Mouse (Mus musculus) G1E-ER4 (cell line): ENCODE results near the gene Dnaja4. TPM values are rescaled to one million over a fixed set of nuclear protein-coding genes. Genes with fewer than 3 reads are reported as not detected.

ENCODE experiments used
- GATA1 ChIP-seq: IDR thresholded peaks from one replicate; pipeline ENCODE4 v1.8.0; 2012; ENCODE audit warnings: low read length, inconsistent platforms
- polyA plus RNA-seq: library from polyadenylated mRNA; stranded (reverse); fragments of >175 nt; gene quantifications from 2 replicates; pipeline ENCODE4 v1.2.3, GENCODE M21; 2012

Gene Dnaja4
- not detected in 2 replicates for polyA plus RNA-seq

DNA sequence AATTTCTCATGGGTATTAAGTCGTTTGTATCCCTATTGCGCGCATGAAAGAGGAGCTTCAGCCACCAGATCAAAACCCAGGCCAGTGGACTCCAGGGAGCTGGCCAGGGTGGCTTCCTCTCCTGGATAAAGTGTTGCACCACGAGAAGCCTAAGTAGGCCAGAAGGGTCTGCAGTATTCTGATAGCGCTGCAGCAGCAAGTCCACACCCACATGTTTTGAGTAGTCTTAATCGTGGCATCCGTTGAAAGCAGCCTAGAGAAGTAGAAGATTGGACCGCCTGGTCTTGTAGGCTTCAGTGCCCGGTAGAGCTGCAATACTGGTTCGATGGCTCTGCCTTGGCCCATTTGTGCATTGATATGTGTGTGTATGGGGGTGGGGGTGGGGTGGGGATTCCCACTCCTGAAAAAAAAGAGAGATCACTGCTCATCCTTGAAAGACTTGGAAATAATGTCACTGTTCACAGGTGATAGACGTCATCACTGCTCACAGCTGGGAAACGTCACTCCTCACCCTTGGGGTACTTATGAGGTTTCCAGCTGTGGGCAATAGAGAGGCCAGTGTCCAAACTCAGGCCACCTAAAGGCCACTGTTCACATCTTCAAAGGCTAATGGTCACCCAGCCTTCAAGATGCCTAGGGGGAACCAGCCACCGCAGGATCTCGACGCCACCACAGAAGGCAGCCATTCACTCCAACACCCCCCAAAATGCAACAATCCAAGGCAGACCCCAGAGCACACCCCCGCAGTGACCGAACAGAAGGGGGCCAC lies at the start of gene Dnaja4:
TSS of gene Dnaja4 (plus strand) at position 556 of the 769 bp plus-strand sequence.
- TF ChIP-seq GATA1 = no peak

DNA sequence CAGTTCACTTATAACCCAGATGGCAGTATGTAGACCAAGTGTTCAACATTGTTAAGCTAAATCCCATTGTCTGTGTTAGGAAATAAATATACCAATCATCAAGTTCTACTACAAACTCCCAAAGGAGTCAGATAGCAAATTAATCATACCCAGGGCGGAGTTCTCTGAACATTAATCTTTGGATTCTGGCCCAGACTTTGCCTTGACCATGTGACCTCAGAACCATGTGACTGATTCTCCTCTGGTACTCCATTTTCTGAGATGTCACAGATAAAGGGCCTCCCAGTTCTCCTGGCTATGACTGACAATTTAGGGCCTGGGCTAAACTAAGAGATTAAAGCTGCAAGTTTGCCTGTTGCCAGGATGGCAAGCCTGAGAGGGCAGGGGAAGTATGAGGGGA lies 49.3 kb upstream of the Dnaja4 start:
- TF ChIP-seq GATA1 = no peak

DNA sequence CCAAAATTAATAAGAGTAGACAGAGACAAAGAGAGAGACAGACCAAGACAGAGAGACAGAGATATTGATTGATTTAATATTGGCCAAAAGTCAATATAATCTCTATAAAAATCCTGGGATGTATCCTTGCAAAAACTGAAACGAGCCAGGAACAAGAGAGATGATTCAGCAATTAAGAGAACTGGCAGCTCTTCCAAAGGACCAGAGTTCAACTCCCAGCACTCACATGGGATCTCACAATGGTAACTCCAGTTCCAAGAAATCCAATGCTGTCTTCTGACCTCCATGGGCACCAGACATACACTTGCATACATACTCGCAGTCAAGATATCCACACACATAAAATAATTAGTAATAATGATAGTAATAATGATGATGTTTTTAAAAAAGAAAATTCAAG lies 45.9 kb upstream of the Dnaja4 start:
- no peak for TF ChIP-seq GATA1

DNA sequence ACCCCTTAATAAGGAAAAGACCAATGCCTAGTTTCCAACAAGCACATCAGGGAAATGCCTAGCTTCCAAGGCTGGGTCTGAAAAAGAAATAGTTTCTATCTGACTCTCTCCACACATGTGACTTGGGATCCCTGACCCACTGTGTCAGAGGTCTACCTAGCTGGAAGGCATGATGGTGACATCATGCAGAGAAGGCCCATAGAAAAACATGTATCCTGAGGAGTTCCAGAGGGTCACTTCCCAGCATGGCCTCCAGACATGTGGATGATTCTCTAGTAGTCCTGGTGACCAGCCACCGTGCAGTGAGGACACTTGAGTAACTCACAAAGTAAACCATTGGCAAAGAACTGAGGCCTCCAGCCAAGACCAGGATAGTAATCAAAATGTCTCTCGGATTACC lies 42.8 kb upstream of the Dnaja4 start:
- no peak for TF ChIP-seq GATA1

DNA sequence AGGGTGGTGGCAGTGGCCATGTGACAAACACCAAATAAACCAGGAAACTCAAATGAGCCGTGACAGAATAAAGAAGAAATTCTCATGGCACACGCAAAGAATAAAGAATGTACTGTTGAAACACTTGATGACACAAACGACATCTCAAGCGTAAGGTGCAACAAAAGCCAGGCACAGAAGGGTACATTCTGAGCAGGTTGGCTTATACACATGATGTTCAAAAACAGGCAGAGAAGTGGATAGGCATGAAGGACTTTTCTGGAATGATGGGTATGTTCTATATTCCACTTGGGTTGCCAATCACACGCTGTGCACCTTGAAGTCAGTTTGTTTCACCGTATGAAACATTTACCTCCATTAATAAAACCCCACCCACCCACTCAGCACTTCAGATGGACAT lies 42.3 kb upstream of the Dnaja4 start:
- no peak for TF ChIP-seq GATA1

DNA sequence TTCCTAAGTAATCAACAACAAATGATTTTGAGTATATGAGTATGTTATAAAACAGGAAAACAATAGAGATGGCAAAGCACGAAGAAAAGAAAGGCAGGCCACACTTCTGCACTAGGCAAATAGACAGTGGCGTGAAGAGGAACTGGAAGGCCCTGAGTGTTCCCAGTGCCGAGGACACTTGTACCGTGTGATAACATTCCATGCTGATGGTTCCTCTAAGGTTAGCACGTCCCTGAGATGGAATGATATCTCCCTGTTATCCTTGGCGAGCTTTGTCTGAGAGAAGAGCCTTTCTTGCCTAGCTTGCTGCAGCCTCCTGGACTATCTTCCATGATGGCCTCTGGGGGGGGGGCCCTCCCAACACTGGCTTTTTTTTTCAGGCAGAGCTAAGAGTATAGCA lies 39.9 kb upstream of the Dnaja4 start:
- TF ChIP-seq GATA1 = no peak

DNA sequence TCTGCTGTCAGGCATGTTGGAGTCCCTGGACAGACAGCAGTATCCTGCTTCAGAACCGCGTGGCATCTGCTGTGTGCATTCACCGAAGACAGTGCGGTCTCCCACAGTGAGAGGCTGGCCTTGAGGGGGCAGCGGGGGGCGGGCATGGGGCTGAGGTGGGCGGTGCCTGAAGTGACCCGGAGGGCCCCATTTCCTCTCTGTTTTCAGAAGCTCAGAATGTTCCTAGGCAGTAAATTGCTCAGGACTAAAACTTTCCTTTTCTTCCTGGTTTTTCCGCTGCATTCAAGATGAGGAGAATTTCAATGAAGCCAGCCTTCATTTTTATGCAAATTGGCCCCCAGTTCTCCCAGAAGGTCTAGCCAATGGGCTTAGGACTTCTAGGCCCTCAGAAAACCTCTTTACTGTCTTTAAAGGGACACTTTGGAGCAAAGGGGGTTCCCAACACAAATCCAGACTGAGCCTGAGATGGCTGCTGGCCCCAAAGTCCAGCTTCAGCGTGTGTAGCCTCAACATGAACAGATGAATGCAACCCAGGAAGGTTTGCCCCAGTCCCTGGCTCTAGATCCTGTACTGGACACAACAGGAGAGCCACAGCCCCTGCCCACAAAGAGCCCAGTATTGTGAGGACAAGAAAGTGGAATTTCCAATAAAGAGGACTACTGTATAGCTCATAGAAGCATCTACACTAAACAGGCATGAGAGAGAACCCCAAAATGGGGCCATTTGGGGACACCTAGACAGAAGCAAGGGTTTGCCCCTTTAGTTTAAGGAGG lies 36.9 kb upstream of the Dnaja4 start, which contains the start of gene Acsbg1:
TSS of gene Acsbg1 (minus strand) at position 266 of the 773 bp plus-strand sequence.
- TF ChIP-seq GATA1 = no peak

DNA sequence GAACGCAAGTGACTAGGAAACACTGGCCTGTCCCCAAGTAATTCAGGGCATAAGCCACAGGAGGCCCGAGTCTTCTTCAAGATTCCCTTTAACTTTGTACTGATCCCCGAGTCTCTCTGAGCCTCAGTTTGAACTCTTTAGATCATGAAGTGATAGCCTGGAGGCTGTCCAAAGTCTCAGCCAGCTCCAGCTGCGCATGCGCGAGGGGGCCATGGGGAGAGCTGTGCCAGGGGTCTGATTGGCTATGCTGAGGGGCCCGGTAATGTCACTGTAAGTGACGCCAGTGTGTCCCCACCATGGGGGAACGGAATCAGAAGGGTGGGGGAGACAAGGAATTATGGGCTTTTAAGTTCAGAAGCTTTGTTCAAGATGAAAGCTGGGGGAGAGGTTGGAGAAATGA lies 34.3 kb upstream of the Dnaja4 start:
- TF ChIP-seq GATA1 = no peak

DNA sequence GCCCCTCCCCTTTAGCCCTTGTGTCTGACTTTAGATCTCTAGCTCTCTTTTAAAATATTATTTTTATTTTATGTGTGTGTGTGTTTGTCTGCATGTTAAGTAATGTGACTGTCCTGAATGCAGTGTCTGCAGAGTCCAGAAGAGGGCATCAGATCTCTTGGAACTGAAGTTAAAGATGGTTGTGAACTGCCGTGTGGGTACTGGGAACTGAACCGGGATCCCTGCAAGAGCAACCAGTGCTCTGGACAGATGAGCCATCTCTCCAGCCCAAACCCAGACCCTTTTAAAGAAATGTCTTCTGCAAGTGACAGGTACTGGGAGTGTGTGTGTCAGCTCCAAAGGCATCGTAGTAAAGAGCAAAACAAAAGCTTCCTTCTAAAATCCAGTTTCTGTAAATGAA lies 32.6 kb upstream of the Dnaja4 start:
- no peak for TF ChIP-seq GATA1

DNA sequence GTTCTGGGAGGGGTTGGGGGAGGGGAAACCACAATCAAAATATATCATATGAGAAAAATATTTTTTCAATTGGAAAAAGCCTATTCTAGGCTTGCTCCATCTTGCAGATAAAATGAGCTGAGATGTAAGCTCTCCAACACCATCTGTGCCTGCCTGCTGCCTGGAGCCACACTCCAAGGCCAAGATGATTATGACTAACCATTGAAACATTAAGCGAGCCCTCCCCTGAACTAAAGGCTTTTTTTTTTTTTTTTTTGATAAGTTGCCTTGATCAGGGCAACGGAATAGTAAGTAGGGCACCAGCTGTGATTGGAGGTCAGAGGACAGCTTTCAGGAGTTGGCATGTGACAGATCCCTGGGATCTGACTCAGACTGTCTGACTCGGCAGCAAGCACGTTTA lies 30.2 kb upstream of the Dnaja4 start:
- no peak for TF ChIP-seq GATA1

DNA sequence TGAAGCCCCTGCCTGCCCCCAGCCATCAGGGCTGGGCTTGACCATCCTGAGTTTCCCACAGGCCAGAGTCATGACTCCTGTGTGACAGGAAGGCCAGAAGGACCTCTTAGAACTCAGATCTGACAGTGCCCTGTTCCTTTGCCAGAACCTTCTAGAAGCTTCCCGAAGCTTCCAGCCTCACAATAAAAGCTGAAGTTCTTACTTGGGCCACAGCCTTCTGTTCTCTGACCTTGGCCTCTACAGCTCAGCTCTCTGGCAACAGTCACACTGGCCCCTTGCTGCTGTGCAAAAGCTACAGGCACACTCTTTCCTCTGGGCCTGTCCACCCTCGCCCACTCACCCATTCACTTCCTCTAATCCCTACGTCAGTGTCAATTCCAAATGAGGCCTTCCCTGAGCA lies 26.7 kb upstream of the Dnaja4 start:
- TF ChIP-seq GATA1 = no peak

DNA sequence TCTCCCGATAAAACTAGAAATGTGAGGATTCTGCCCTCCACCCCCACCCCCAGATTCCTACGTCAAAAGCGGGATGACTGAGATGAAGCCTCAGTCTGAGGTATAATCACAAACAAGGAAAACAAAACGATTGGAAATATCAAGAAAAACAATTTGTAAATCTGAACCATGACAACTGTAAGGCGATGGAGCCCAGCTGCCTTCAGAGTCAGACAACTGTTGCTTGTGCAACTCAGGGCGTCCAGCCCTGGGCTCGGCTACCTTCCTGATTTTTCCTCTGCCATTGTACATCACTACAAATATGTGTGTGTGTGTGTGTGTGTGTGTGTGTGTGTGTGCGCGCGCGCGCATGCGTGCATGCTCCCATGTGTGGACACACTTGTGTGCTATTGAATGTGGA lies 24.8 kb upstream of the Dnaja4 start:
- TF ChIP-seq GATA1 = no peak

DNA sequence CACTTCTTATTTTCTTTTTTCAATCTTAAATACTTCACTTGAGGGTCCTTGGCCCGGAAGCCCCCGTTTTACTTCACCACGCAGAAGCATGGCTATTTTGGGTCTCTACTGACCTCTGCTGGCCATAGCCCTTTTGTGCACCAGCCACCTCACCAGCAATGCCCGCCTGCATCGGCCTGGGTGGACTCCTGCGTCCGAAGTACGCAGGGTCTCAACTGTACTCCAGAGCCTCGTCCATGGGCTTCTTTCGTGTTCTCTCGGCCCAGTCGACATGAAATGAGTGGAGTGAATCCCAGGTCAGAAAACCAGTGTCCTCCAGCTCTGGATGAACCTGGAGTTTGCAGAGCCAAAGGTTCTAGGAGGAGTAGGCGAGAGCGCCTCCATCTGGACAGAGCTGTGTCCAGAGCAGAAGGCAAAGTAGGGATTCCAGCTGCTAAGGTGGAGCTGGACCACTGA lies 22.1 kb upstream of the Dnaja4 start:
- no peak for TF ChIP-seq GATA1

DNA sequence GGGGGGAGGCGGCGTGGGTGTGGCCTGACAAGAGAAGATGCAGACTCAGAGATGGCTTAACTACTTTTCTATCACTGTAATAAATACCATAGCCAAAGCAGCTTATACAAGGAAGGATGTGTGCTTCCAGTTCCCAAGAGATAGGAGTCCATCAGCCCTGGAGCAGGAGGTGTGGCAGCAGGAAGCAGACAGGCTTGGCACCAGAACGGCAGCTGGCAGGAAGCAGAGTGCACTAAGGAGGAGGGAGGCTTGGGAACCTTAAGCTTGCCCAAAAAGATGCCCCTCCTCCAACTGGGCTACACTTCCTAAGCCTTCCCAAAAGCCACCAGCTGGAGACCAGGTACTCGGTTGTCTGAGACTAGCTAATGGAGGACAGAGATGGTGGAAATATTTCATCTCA lies 15.8 kb upstream of the Dnaja4 start:
- TF ChIP-seq GATA1 = no peak

DNA sequence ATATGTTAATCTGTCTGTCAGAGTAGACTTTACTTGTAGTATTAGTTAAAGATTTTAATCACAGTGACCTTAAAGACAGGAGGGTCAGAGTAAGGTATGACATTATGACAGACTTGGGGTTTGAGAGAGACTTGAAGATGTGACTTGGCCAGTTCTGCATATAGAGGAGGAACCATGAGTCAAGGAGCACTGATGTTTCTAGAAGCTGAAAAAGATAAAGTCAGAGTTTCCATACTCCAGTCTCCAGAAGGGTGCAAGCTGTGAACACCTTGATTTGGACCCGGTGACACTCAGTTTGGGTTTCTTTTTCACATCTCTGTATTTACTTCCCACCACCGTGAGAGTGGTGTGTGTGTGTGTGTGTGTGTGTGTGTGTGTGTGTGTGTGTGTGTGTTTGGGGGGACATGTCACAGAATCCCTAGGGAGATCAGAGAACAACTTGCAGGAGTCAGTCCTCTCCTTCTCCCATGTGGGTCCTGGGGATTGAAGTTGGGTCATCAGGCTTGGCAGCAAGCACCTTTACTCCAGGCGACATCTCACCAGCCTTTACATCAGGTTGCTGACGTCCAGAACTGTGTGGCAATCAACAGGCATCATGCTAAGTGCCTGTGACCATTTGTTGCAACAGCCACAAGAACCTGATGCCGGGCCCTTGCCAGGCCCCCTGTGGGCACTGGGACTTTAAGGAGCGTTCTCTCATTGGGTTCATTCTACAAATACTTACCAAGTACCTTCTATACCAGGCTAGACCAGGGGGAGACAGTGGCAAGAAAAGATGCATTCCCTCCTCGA lies 14.7 kb upstream of the Dnaja4 start:
- TF ChIP-seq GATA1 = no peak

DNA sequence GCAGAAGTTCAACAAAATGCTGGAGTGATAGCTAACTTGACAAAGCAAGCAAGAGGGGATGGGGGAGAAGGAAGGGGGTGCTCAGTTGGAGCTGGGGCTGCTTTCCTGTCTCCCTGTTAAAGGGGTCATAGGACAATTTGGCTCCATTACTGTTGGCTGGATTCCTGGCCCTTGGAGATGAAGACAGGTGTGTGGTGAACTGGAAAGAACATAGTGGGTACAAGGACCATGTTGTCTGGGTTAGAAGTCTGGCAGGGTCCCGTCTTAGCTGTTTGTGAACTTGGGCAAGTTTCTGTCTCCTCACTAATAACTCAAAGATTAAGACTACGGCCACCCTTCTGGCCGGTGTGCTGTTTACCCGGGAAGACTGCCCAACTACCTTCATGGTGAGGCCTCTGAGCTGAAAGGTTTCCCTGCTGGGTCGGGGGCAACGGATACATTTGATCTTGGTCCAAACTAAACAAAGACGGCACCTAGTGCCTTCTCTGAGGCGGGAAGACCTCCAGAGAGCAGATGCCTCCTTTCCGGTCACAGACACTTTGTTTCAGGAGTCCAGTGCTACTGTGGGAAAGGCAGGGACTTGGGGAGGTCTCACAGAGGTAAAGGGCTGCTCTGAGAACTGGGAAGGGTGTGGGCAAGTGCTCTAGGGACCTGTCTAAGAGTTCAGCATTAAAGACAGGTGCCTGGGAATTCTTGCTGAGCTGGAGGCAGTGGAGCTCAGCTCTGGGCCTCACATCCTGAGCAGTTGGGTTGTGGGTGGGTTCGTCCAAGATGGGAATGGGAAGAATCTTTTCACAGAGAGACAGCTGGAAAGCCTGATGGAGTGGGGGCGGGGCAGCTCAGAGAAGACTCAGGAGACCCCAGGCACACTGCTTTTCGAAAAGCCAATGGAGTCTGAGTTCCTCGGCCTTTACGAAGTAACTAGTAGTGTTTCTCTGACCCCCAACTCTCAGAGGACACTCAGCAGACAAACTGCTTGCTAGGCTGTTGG lies 11.1 kb upstream of the Dnaja4 start:
- TF ChIP-seq GATA1 = no peak
